Mouse (Mus musculus): ENCODE data around the gene Dctn3. TPM values are rescaled to one million over a fixed set of nuclear protein-coding genes. Genes with fewer than 3 reads are reported as not detected.

The Dctn3 gene
- polyA plus RNA-seq, 1 experiment: 155 TPM

GRCm38 (mm10) chr4:41677006-41677629, 45.9 kb downstream of the Dctn3 start:
- Histone ChIP-seq H3K27me3 (ENCODE audit: control insufficient read depth, insufficient read depth, insufficient read length) (peaks cover 83% of the 10 kb centered on the region), H3K79me2 (ENCODE audit: control insufficient read depth, insufficient read depth) (no peaks in the 10 kb centered on the region), H3ac (ENCODE audit: control insufficient read depth, insufficient read length) (no peak overlapping the region), H3K4me2 (ENCODE audit: low read depth) (no peak overlapping the region), H3K4me3 (no peak overlapping the region), H3K36me3 (ENCODE audit: control insufficient read depth, insufficient read depth) (no peaks in the 10 kb centered on the region)
- TF ChIP-seq REST (IDR thresholded peaks at IDR 0.05; ENCODE audit: insufficient read depth, insufficient read length) (no peak), TCF3 (IDR thresholded peaks at IDR 0.05; ENCODE audit: insufficient read length, low read depth) (no peak), USF1 (IDR thresholded peaks at IDR 0.05; ENCODE audit: low read depth) (no peak), MYOD1 (IDR thresholded peaks at IDR 0.05; ENCODE audit: control insufficient read depth in 1 of 3, insufficient read length in 2 of 3, low read depth in 2 of 3) (no peak), SRF (IDR thresholded peaks at IDR 0.05; ENCODE audit: control insufficient read depth, insufficient read length, low read depth) (no peak), CEBPB (IDR thresholded peaks at IDR 0.05; ENCODE audit: insufficient read depth, poor library complexity, severe bottlenecking) (no peak), MYOG (IDR thresholded peaks at IDR 0.05; ENCODE audit: control insufficient read depth in 1 of 3, insufficient read depth in 1 of 3, insufficient read length in 2 of 3, low read depth in 2 of 3) (no peak), TCF12 (IDR thresholded peaks at IDR 0.05; ENCODE audit: insufficient read depth, poor library complexity, severe bottlenecking) (no peak), POLR2A (IDR thresholded peaks at IDR 0.05; ENCODE audit: insufficient read length, low read depth) (no peak), E2F4 (IDR thresholded peaks at IDR 0.05; ENCODE audit: insufficient read depth) (no peak), POLR2AphosphoS2 (IDR thresholded peaks at IDR 0.05; ENCODE audit: insufficient read length, low read depth) (no peak), MAX (IDR thresholded peaks at IDR 0.05; ENCODE audit: low read depth) (no peak)

- no peak overlapping the region for H3ac ChIP-seq (ENCODE audit: control insufficient read depth, insufficient read length)
- no peak overlapping the region for H3K4me3 ChIP-seq
- no peaks in the 10 kb centered on the region for H3K79me2 ChIP-seq (ENCODE audit: control insufficient read depth, insufficient read depth)
- TF ChIP-seq TCF12 (IDR thresholded peaks at IDR 0.05; ENCODE audit: insufficient read depth, poor library complexity, severe bottlenecking) (no peak), E2F4 (IDR thresholded peaks at IDR 0.05; ENCODE audit: insufficient read depth) (no peak), REST (IDR thresholded peaks at IDR 0.05; ENCODE audit: insufficient read depth, insufficient read length) (no peak), MYOG (IDR thresholded peaks at IDR 0.05; ENCODE audit: control insufficient read depth in 1 of 3, insufficient read depth in 1 of 3, insufficient read length in 2 of 3, low read depth in 2 of 3) (no peak), USF1 (IDR thresholded peaks at IDR 0.05; ENCODE audit: low read depth) (no peak), CEBPB (IDR thresholded peaks at IDR 0.05; ENCODE audit: insufficient read depth, poor library complexity, severe bottlenecking) (no peak), MAX (IDR thresholded peaks at IDR 0.05; ENCODE audit: low read depth) (no peak), POLR2A (IDR thresholded peaks at IDR 0.05; ENCODE audit: insufficient read length, low read depth) (no peak), SRF (IDR thresholded peaks at IDR 0.05; ENCODE audit: control insufficient read depth, insufficient read length, low read depth) (no peak), TCF3 (IDR thresholded peaks at IDR 0.05; ENCODE audit: insufficient read length, low read depth) (no peak), MYOD1 (IDR thresholded peaks at IDR 0.05; ENCODE audit: control insufficient read depth in 1 of 3, insufficient read length in 2 of 3, low read depth in 2 of 3) (no peak), POLR2AphosphoS2 (IDR thresholded peaks at IDR 0.05; ENCODE audit: insufficient read length, low read depth) (no peak)
- H3K27me3 ChIP-seq (ENCODE audit: control insufficient read depth, insufficient read depth, insufficient read length): peaks cover 78% of the 10 kb centered on the region
- no peak overlapping the region for H3K4me2 ChIP-seq (ENCODE audit: low read depth)
- no peaks in the 10 kb centered on the region for H3K36me3 ChIP-seq (ENCODE audit: control insufficient read depth, insufficient read depth)
Measured at GRCm38 (mm10) chr4:41676248-41677005, 46.5 kb downstream of the Dctn3 start.

DNA sequence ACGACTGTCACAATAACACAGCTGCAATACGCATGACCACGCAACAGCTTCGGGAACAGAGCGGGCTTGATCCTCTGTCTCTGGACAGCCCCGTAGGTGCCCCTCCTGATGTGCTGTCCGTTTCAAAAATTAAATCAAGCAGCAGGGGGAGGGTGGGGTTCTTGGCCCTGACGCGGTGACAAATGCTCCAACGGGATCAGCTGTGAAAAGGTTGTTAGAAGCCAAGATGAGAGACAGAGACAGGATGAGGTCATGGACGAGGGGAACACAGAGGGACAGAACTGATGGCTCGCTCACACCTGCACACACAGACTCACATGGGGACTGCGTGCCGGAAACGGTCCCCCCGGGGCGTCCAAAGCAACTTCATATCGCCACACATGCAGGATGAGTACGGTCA, 49.8 kb downstream of the Dctn3 start:
- H3K79me2 ChIP-seq (ENCODE audit: control insufficient read depth, insufficient read depth): no peaks in the 10 kb centered on the region
- no peak overlapping the region for H3K4me3 ChIP-seq
- peaks cover 57% of the 10 kb centered on the region for H3K27me3 ChIP-seq (ENCODE audit: control insufficient read depth, insufficient read depth, insufficient read length)
- H3ac ChIP-seq (ENCODE audit: control insufficient read depth, insufficient read length): no peak overlapping the region
- TF ChIP-seq POLR2AphosphoS2 (IDR thresholded peaks at IDR 0.05; ENCODE audit: insufficient read length, low read depth) (no peak), TCF12 (IDR thresholded peaks at IDR 0.05; ENCODE audit: insufficient read depth, poor library complexity, severe bottlenecking) (no peak), E2F4 (IDR thresholded peaks at IDR 0.05; ENCODE audit: insufficient read depth) (no peak), REST (IDR thresholded peaks at IDR 0.05; ENCODE audit: insufficient read depth, insufficient read length) (no peak), POLR2A (IDR thresholded peaks at IDR 0.05; ENCODE audit: insufficient read length, low read depth) (no peak), USF1 (IDR thresholded peaks at IDR 0.05; ENCODE audit: low read depth) (no peak), MYOD1 (IDR thresholded peaks at IDR 0.05; ENCODE audit: control insufficient read depth in 1 of 3, insufficient read length in 2 of 3, low read depth in 2 of 3) (no peak), MAX (IDR thresholded peaks at IDR 0.05; ENCODE audit: low read depth) (no peak), MYOG (IDR thresholded peaks at IDR 0.05; ENCODE audit: control insufficient read depth in 1 of 3, insufficient read depth in 1 of 3, insufficient read length in 2 of 3, low read depth in 2 of 3) (no peak), CEBPB (IDR thresholded peaks at IDR 0.05; ENCODE audit: insufficient read depth, poor library complexity, severe bottlenecking) (no peak), SRF (IDR thresholded peaks at IDR 0.05; ENCODE audit: control insufficient read depth, insufficient read length, low read depth) (no peak), TCF3 (IDR thresholded peaks at IDR 0.05; ENCODE audit: insufficient read length, low read depth) (no peak)
- H3K36me3 ChIP-seq (ENCODE audit: control insufficient read depth, insufficient read depth): no peaks in the 10 kb centered on the region
- H3K4me2 ChIP-seq (ENCODE audit: low read depth): no peak overlapping the region

GRCm38 (mm10) chr4:41672522-41672963, 50.4 kb downstream of the Dctn3 start:
- no peaks in the 10 kb centered on the region for H3K79me2 ChIP-seq (ENCODE audit: control insufficient read depth, insufficient read depth)
- peaks cover 53% of the 10 kb centered on the region for H3K27me3 ChIP-seq (ENCODE audit: control insufficient read depth, insufficient read depth, insufficient read length)
- H3K4me2 ChIP-seq (ENCODE audit: low read depth): no peak overlapping the region
- TF ChIP-seq USF1 (IDR thresholded peaks at IDR 0.05; ENCODE audit: low read depth): no peak
- no peak for TF ChIP-seq TCF3 (IDR thresholded peaks at IDR 0.05; ENCODE audit: insufficient read length, low read depth)
- TF ChIP-seq REST (IDR thresholded peaks at IDR 0.05; ENCODE audit: insufficient read depth, insufficient read length): no peak
- TF ChIP-seq CEBPB (IDR thresholded peaks at IDR 0.05; ENCODE audit: insufficient read depth, poor library complexity, severe bottlenecking): no peak
- no peak for TF ChIP-seq POLR2A (IDR thresholded peaks at IDR 0.05; ENCODE audit: insufficient read length, low read depth)
- TF ChIP-seq MYOD1 (IDR thresholded peaks at IDR 0.05; ENCODE audit: control insufficient read depth in 1 of 3, insufficient read length in 2 of 3, low read depth in 2 of 3): no peak
- TF ChIP-seq MYOG (IDR thresholded peaks at IDR 0.05; ENCODE audit: control insufficient read depth in 1 of 3, insufficient read depth in 1 of 3, insufficient read length in 2 of 3, low read depth in 2 of 3): no peak
- H3ac ChIP-seq (ENCODE audit: control insufficient read depth, insufficient read length): no peak overlapping the region
- H3K36me3 ChIP-seq (ENCODE audit: control insufficient read depth, insufficient read depth): no peaks in the 10 kb centered on the region
- H3K4me3 ChIP-seq: no peak overlapping the region
